Mouse (Mus musculus): ENCODE results near the gene Ralb. TPM values are rescaled to one million over a fixed set of nuclear protein-coding genes. Genes with fewer than 3 reads are reported as not detected.

The Ralb gene
- polyA plus RNA-seq (2015; fragmentation: Nextera tagmentation; extraction: Ambion mirVana): 151 and 177 TPM in 2 replicates

DNA sequence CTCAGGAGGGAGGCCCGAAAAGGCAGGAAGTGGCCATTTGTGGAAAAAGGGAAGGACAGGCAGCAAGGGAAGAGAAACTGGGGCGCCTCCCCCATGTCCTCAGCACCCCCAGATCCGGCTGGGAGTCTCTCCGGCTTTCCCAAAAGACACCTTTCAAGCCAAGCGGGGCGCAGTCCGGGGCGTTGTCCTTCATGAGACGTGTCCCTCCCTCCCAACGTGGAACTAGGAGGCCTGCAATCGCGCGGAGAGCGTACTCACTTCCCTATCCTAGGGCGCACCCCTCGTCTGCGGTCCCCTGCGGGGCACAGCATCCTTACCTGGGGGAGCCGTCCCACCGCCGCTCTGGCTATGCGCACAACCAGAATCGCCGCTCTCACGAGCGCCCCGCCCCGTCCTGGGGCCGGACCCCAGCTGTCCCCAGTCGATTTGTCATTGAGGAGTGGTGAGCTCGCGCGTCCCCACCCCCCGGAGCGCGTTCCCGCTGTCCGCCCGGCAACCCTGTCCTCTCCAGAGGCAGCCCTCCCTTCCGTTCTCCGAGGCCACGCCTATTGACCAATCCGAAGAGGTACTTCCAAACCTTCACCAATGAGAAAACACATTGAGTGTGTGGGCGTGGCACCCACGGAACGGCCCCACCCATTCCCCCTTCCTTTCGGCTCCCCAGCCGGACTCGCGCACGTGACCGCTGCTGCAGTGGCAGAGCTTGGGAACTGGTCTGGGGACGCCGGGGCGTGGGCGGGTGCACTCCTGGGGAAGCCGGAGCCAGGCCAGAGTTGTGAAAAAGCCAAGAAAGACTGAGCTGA is at the start of gene Ralb:
Gene Ralb, minus strand, starts transcription at position 535 of the 803 bp plus-strand sequence.
- Histone ChIP-seq H3K36me3 (ENCODE audit: insufficient read depth, low read length) (no peaks in the 10 kb centered on the region), H3K9ac (replicated peaks; ENCODE audit: low read depth) (peak within 1 kb of the TSS; percentile 75), H3K4me1 (ENCODE audit: insufficient read depth, low read depth, low read length) (peaks cover 20% of the 10 kb centered on the region), H3K4me3 (ENCODE audit: low read depth, low read length) (peak within 1 kb of the TSS; percentile 91), H3K27me3 (replicated peaks; ENCODE audit: insufficient read depth, low read length) (no peaks in the 10 kb centered on the region), H3K9me3 (ENCODE audit: low read length) (no peaks in the 10 kb centered on the region), H3K4me2 (replicated peaks; ENCODE audit: low read depth, low read length) (peak within 1 kb of the TSS; percentile 70), H3K27ac (ENCODE audit: low read length) (peak within 1 kb of the TSS; percentile 95)
- DNase-seq (ENCODE audit: low spot score) (peak; percentile 100), ATAC-seq (peak; percentile 97)
- 2% methylated on average over 56 of the region's 57 CpGs for WGBS
- TF ChIP-seq EP300 (IDR thresholded peaks at IDR 0.05) (no peak), CTCF (IDR thresholded peaks at IDR 0.05) (no peak)

GRCm38 (mm10) chr1:119551651-119552050 is 47.1 kb upstream of the Ralb start:
- DNase-seq (ENCODE audit: low spot score): no peak
- no peak for ATAC-seq
- H3K4me3 ChIP-seq (ENCODE audit: low read depth, low read length): no peak overlapping the region
- H3K27me3 ChIP-seq (replicated peaks; ENCODE audit: insufficient read depth, low read length): no peaks in the 10 kb centered on the region
- no peak overlapping the region for H3K27ac ChIP-seq (ENCODE audit: low read length)
- H3K36me3 ChIP-seq (ENCODE audit: insufficient read depth, low read length): no peaks in the 10 kb centered on the region
- no peaks in the 10 kb centered on the region for H3K9me3 ChIP-seq (ENCODE audit: low read length)
- no peak overlapping the region for H3K4me2 ChIP-seq (replicated peaks; ENCODE audit: low read depth, low read length)
- no peak overlapping the region for H3K9ac ChIP-seq (replicated peaks; ENCODE audit: low read depth)
- no peaks in the 10 kb centered on the region for H3K4me1 ChIP-seq (ENCODE audit: insufficient read depth, low read depth, low read length)
- TF ChIP-seq EP300 (IDR thresholded peaks at IDR 0.05) (no peak), CTCF (IDR thresholded peaks at IDR 0.05) (no peak)
- WGBS: 100% methylated on average over 1 of the region's 1 CpGs

GRCm38 (mm10) chr1:119550064-119550463 is 45.5 kb upstream of the Ralb start:
- Histone ChIP-seq H3K27me3 (replicated peaks; ENCODE audit: insufficient read depth, low read length) (no peaks in the 10 kb centered on the region), H3K4me3 (ENCODE audit: low read depth, low read length) (no peak overlapping the region), H3K4me1 (ENCODE audit: insufficient read depth, low read depth, low read length) (no peaks in the 10 kb centered on the region), H3K9me3 (ENCODE audit: low read length) (no peaks in the 10 kb centered on the region), H3K27ac (ENCODE audit: low read length) (no peak overlapping the region), H3K4me2 (replicated peaks; ENCODE audit: low read depth, low read length) (no peak overlapping the region), H3K9ac (replicated peaks; ENCODE audit: low read depth) (no peak overlapping the region), H3K36me3 (ENCODE audit: insufficient read depth, low read length) (no peaks in the 10 kb centered on the region)
- no peak for ATAC-seq
- no peak for DNase-seq (ENCODE audit: low spot score)
- TF ChIP-seq CTCF (IDR thresholded peaks at IDR 0.05): no peak
- no peak for TF ChIP-seq EP300 (IDR thresholded peaks at IDR 0.05)
- 95% methylated on average over 2 of the region's 2 CpGs for WGBS

DNA sequence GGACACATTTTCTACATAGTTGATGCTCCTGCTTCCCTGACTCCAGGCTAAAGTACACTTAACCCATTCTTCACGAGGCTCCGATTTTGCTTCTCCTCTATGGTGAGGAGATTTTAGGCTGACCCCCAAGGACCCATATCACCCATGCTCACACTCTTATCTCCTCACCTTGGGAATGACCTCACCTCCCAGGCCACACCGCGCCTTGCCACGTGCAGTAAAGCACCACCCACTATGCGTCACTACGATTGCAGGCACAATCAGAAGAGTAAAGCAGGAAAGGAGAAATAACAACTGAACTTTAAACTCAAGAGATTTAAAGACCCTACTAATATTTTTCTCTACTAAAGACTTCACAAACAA is 44.7 kb upstream of the Ralb start:
- TF ChIP-seq EP300 (IDR thresholded peaks at IDR 0.05) (no peak), CTCF (IDR thresholded peaks at IDR 0.05) (no peak)
- Histone ChIP-seq H3K36me3 (ENCODE audit: insufficient read depth, low read length) (no peaks in the 10 kb centered on the region), H3K4me1 (ENCODE audit: insufficient read depth, low read depth, low read length) (no peaks in the 10 kb centered on the region), H3K9me3 (ENCODE audit: low read length) (no peaks in the 10 kb centered on the region), H3K4me2 (replicated peaks; ENCODE audit: low read depth, low read length) (no peak overlapping the region), H3K27me3 (replicated peaks; ENCODE audit: insufficient read depth, low read length) (no peaks in the 10 kb centered on the region), H3K9ac (replicated peaks; ENCODE audit: low read depth) (no peak overlapping the region), H3K27ac (ENCODE audit: low read length) (no peak overlapping the region), H3K4me3 (ENCODE audit: low read depth, low read length) (no peak overlapping the region)
- DNase-seq (ENCODE audit: low spot score) (no peak), ATAC-seq (no peak)
- 81% methylated on average over 7 of the region's 7 CpGs for WGBS

DNA sequence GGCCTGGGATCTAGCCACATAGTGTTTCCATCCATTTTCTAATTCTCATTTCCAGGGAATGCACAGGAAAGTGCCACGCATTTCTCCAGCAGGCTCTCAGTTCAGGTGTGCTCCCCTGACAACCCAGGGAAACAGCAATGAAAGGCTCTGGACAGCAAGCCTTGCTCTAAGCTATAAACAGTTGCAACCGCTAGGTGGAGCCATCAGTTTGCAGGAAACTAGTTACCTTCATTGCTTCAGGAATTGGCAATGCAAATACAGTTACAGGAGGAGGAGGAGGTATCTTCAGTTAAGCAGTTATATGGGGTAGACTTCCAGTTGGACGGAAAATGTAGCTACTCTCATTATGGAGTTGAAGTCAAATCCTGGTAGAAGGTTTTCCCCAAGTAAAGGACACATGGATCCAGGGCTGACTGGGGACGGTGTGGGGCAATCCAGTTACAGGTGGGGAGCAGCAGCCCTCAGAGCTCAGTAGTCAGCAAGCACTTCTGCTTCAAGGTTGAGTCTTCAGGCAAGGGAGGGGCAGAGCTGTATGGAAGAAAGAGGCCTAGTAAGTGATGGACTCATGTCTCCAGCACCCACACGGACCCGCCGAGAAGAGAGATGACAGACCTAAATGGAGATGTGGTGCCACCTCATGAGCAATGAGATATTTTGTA is 44.2 kb upstream of the Ralb start:
- no peaks in the 10 kb centered on the region for H3K27me3 ChIP-seq (replicated peaks; ENCODE audit: insufficient read depth, low read length)
- H3K4me3 ChIP-seq (ENCODE audit: low read depth, low read length): no peak overlapping the region
- WGBS: 64% methylated on average over 7 of the region's 7 CpGs
- DNase-seq (ENCODE audit: low spot score) (peak; percentile 91), ATAC-seq (peak; percentile 45)
- H3K4me2 ChIP-seq (replicated peaks; ENCODE audit: low read depth, low read length): no peak overlapping the region
- no peak overlapping the region for H3K27ac ChIP-seq (ENCODE audit: low read length)
- H3K4me1 ChIP-seq (ENCODE audit: insufficient read depth, low read depth, low read length): no peaks in the 10 kb centered on the region
- no peaks in the 10 kb centered on the region for H3K36me3 ChIP-seq (ENCODE audit: insufficient read depth, low read length)
- no peaks in the 10 kb centered on the region for H3K9me3 ChIP-seq (ENCODE audit: low read length)
- H3K9ac ChIP-seq (replicated peaks; ENCODE audit: low read depth): no peak overlapping the region
- TF ChIP-seq CTCF (IDR thresholded peaks at IDR 0.05): peak; percentile 95
- TF ChIP-seq EP300 (IDR thresholded peaks at IDR 0.05): no peak

DNA sequence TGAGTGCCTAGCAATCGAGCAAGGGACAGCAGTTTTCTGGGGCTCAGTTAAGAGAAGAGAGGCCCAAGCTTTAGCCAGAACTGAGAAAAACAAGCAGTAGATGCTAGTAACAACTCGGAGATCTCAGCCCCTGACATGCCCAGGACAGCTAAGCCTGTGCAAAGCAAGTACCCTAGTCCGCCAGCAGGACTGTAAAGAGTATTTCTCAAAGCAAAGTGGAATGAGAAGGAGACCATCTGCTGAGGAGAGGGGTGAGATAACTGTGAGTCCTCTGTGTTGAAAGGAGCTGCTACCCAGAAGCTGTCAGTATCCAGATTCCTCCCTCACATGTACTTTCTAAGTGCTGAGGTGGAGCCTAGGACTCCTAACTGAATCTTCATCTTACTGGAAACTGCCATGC is 41.9 kb upstream of the Ralb start:
- ATAC-seq (peak; percentile 79), DNase-seq (ENCODE audit: low spot score) (peak; percentile 79)
- Histone ChIP-seq H3K27ac (ENCODE audit: low read length) (no peak overlapping the region), H3K9ac (replicated peaks; ENCODE audit: low read depth) (no peak overlapping the region), H3K4me2 (replicated peaks; ENCODE audit: low read depth, low read length) (no peak overlapping the region), H3K4me1 (ENCODE audit: insufficient read depth, low read depth, low read length) (no peaks in the 10 kb centered on the region), H3K36me3 (ENCODE audit: insufficient read depth, low read length) (no peaks in the 10 kb centered on the region), H3K4me3 (ENCODE audit: low read depth, low read length) (no peak overlapping the region), H3K27me3 (replicated peaks; ENCODE audit: insufficient read depth, low read length) (no peaks in the 10 kb centered on the region), H3K9me3 (ENCODE audit: low read length) (no peaks in the 10 kb centered on the region)
- WGBS: 50% methylated on average over 3 of the region's 3 CpGs
- TF ChIP-seq CTCF (IDR thresholded peaks at IDR 0.05) (peak; percentile 55), EP300 (IDR thresholded peaks at IDR 0.05) (peak; percentile 23; the same call in 1 of the 2 replicates)
